Mouse (Mus musculus) bone marrow macrophage, adult 2 months (primary cell): ENCODE measurements around the gene Krtdap.

Experiments used
- CTCF ChIP-seq: IDR thresholded peaks from 2 replicates; pipeline ENCODE4 v1.5.1; 2012; ENCODE audit warnings: low read depth, mild to moderate bottlenecking, low read length, moderate library complexity
- POLR2A ChIP-seq: IDR thresholded peaks from 2 replicates; pipeline ENCODE4 v1.6.1; 2012; ENCODE audit warnings: mild to moderate bottlenecking, low read depth, low read length, borderline replicate concordance

DNA sequence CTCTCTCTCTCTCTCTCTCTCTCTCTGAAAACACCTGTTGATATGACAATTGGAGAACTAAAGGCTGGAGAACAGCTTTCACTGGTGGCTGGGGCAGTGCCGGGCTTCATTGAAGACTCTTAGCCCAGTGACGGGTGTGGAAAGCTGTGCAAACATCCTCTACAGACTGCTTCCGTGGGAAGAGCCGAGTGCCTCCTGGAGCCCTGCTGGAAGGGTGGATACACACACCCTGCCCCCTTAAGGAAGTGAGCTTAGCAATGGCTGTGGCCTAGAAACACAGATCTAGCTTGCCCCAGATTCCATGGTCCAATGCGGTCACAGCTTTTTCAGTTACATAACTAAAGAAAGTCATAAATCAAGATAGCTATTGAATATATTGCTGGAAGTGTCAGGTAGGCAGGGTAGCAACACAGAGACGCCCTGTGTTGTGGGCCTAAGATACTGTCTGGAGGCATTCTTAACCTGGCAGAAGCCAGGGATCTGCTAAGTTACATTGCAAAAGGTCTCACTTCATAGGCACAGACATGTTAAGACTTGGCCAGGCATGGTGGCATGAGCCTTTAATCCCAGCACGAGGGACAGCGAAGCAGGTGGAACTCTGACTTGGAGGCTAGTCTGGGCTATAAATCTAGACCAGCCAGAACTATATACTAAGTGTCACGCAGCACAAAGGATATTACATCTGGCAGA, 16.5 kb downstream of the Krtdap start:
- TF ChIP-seq CTCF = no peak
- no peak for TF ChIP-seq POLR2A
